ENCODE assay signal across 16 mouse cellular contexts in genomic region chr12:84532830-84533199, GRCm38 (mm10). TPM values are rescaled to one million over a fixed set of nuclear protein-coding genes. Genes with fewer than 3 reads are reported as not detected.
DNase-seq lines count a peak whose midpoint lies in the region; ATAC-seq and TF ChIP-seq lines count a peak whose summit lies in the region.
"Had no signal": no experiment of that assay in that cellular context is flagged by ENCODE, and none has a peak within 500 bp of the region (broad histone marks: within the 10 kb centered on the region; RNA-seq: fewer than 3 reads in every experiment).

No protein-coding gene starts in this region.

- no peak for ATAC-seq in hindbrain, embryonic 13.5 days (ENCODE audit: low FRiP score)
- no peak; the same call in 1 of the 2 replicates for ATAC-seq in midbrain, embryonic 13.5 days

- H3K27ac ChIP-seq in embryonic facial prominence, embryonic 10.5 days (replicated peaks), result peak overlapping the region; percentile 80
- H3K27ac ChIP-seq in forebrain, embryonic 10.5 days, result peak overlapping the region; percentile 91
- peak overlapping the region; percentile 70 for H3K27ac ChIP-seq in hindbrain, embryonic 13.5 days
- H3K27ac ChIP-seq in midbrain, embryonic 13.5 days, result peak overlapping the region; percentile 80
- H3K27ac ChIP-seq in cerebellum, adult 2 months (ENCODE audit: insufficient read depth, low read length), result no peak overlapping the region
- H3K27ac ChIP-seq: heart, embryonic 13.5 days; limb, embryonic 15.5 days; lung, embryonic 15.5 days had no signal

- no peaks in the 10 kb centered on the region for H3K27me3 ChIP-seq in embryonic facial prominence, embryonic 10.5 days (replicated peaks; ENCODE audit: low read depth, poor library complexity, severe bottlenecking)
- H3K27me3 ChIP-seq in forebrain, embryonic 10.5 days (ENCODE audit: poor library complexity, severe bottlenecking), result 0 out of 2 replicates have a peak, but pooled peaks cover 3% of the 10 kb centered on the region
- peaks cover 69% of the 10 kb centered on the region for H3K27me3 ChIP-seq in hindbrain, embryonic 13.5 days
- H3K27me3 ChIP-seq in midbrain, embryonic 13.5 days, result peaks cover 21% of the 10 kb centered on the region
- no peaks in the 10 kb centered on the region for H3K27me3 ChIP-seq in cerebellum, adult 2 months (ENCODE audit: control insufficient read depth, insufficient read depth, low read length)
- H3K27me3 ChIP-seq: CH12.LX; heart, embryonic 13.5 days; limb, embryonic 15.5 days; lung, embryonic 15.5 days had no signal

- no peak overlapping the region for H3K4me2 ChIP-seq in hindbrain, embryonic 13.5 days
- H3K4me2 ChIP-seq in midbrain, embryonic 13.5 days (replicated peaks), result no peak overlapping the region; the same call in 1 of the 2 replicates
- H3K4me2 ChIP-seq: heart, embryonic 13.5 days; limb, embryonic 15.5 days; lung, embryonic 15.5 days had no signal

- H3K4me1 ChIP-seq in embryonic facial prominence, embryonic 10.5 days, result peaks cover 32% of the 10 kb centered on the region
- H3K4me1 ChIP-seq in forebrain, embryonic 10.5 days, result peaks cover 55% of the 10 kb centered on the region
- H3K4me1 ChIP-seq in hindbrain, embryonic 13.5 days (replicated peaks), result peaks cover 32% of the 10 kb centered on the region
- peaks cover 33% of the 10 kb centered on the region for H3K4me1 ChIP-seq in midbrain, embryonic 13.5 days (replicated peaks)
- peaks cover 3% of the 10 kb centered on the region; the same call in 1 of the 2 replicates for H3K4me1 ChIP-seq in cerebellum, adult 2 months (ENCODE audit: control insufficient read depth, insufficient read depth, low read length)
- H3K4me1 ChIP-seq: limb, embryonic 15.5 days; lung, embryonic 15.5 days had no signal

- H3K36me3 ChIP-seq in embryonic facial prominence, embryonic 10.5 days (replicated peaks), result peaks cover 33% of the 10 kb centered on the region
- H3K36me3 ChIP-seq in forebrain, embryonic 10.5 days (replicated peaks), result peaks cover 19% of the 10 kb centered on the region
- no peaks in the 10 kb centered on the region for H3K36me3 ChIP-seq in hindbrain, embryonic 13.5 days
- H3K36me3 ChIP-seq in midbrain, embryonic 13.5 days, result peaks cover 7% of the 10 kb centered on the region; the same call in 1 of the 2 replicates

- no peaks in the 10 kb centered on the region for H3K9me3 ChIP-seq in embryonic facial prominence, embryonic 10.5 days
- H3K9me3 ChIP-seq in forebrain, embryonic 10.5 days, result no peaks in the 10 kb centered on the region
- no peaks in the 10 kb centered on the region for H3K9me3 ChIP-seq in hindbrain, embryonic 13.5 days
- H3K9me3 ChIP-seq in midbrain, embryonic 13.5 days, result no peaks in the 10 kb centered on the region
- H3K9me3 ChIP-seq: heart, embryonic 13.5 days; limb, embryonic 15.5 days; lung, embryonic 15.5 days had no signal

- WGBS in embryonic facial prominence, embryonic 10.5 days, result 56% methylated on average over 8 of the region's 8 CpGs
- WGBS in forebrain, embryonic 10.5 days, result 50% methylated on average over 8 of the region's 8 CpGs
- 63% methylated on average over 8 of the region's 8 CpGs for WGBS in hindbrain, embryonic 13.5 days
- 45% methylated on average over 8 of the region's 8 CpGs for WGBS in midbrain, embryonic 13.5 days
- 47% methylated on average over 8 of the region's 8 CpGs for WGBS in cerebellum, adult 2 months

- H3K9ac ChIP-seq in hindbrain, embryonic 13.5 days, result no peak overlapping the region
- H3K9ac ChIP-seq in midbrain, embryonic 13.5 days (replicated peaks), result 0 out of 2 replicates have a peak overlapping the region, but pooled peaks have one; percentile 23
- H3K9ac ChIP-seq: heart, embryonic 13.5 days; limb, embryonic 15.5 days; lung, embryonic 15.5 days had no signal

- H3K4me3 ChIP-seq in embryonic facial prominence, embryonic 10.5 days, result no peak overlapping the region
- H3K4me3 ChIP-seq in forebrain, embryonic 10.5 days, result peak overlapping the region; percentile 16; the same call in 1 of the 2 replicates
- H3K4me3 ChIP-seq in hindbrain, embryonic 13.5 days, result no peak overlapping the region
- no peak overlapping the region for H3K4me3 ChIP-seq in midbrain, embryonic 13.5 days (replicated peaks)
- H3K4me3 ChIP-seq in cerebellum, adult 2 months (replicated peaks; ENCODE audit: insufficient read depth, low read depth, low read length), result no peak overlapping the region
- H3K4me3 ChIP-seq: heart, embryonic 13.5 days; limb, embryonic 15.5 days; lung, embryonic 15.5 days had no signal

- TF ChIP-seq POLR2A in cerebellum, adult 2 months (IDR thresholded peaks at IDR 0.05; ENCODE audit: borderline replicate concordance, insufficient read depth, low read length), result no peak

- no peak for TF ChIP-seq CTCF in cerebellum, adult 2 months (IDR thresholded peaks at IDR 0.05; ENCODE audit: borderline replicate concordance, insufficient read depth, low read depth, low read length)

- DNase-seq in embryonic facial prominence, embryonic 10.5 days (ENCODE audit: low spot score), result no peak
- DNase-seq in forebrain, embryonic 10.5 days (ENCODE audit: extremely low spot score, low spot score), result no peak
- DNase-seq in heart, adult 8-10 months (ENCODE audit: low spot score), result no peak
- DNase-seq in cerebellum, adult 2 months, result no peak
- no peak for DNase-seq in thymus, postnatal 10 days (ENCODE audit: low spot score in 2 of 2)
- DNase-seq: adrenal gland, postnatal 25 days; cerebellum, adult 11 months; gastrocnemius, postnatal 25 days had no signal

RNA-seq across cellular contexts. Expression of gene Vsx2, which starts 36.7 kb away (rescaled TPM):
- polyA plus RNA-seq in embryonic facial prominence, embryonic 10.5 days (2016; fragmentation: Nextera tagmentation; extraction: Ambion mirVana), result 2.8 and 3.2 TPM in 2 replicates
- polyA plus RNA-seq in forebrain, embryonic 10.5 days (2016; fragmentation: Nextera tagmentation; extraction: Ambion mirVana), result 1.2 and 2.2 TPM in 2 replicates
- 5.4 and 10.1 TPM in 2 replicates for polyA plus RNA-seq in hindbrain, embryonic 13.5 days (2015; fragmentation: Nextera tagmentation; extraction: Ambion mirVana)
- polyA plus RNA-seq in midbrain, embryonic 13.5 days (2015; fragmentation: Nextera tagmentation; extraction: Ambion mirVana), result 2.2 and 3.0 TPM in 2 replicates
- total RNA-seq in heart, adult 8-10 months (2022), result not detected
- polyA plus RNA-seq in cerebellum, adult 2 months (2012; rRNA removed), result 1.6 and 2.2 TPM in 2 replicates
- total RNA-seq: adrenal gland, postnatal 25 days; CH12.LX; gastrocnemius, postnatal 25 days had no signal
- polyA plus RNA-seq: heart, embryonic 13.5 days; kidney, embryonic 16.5 days; lung, embryonic 15.5 days; spleen, adult 2 months had no signal
